Mouse (Mus musculus): ENCODE data around the gene Tmprss2. TPM values are rescaled to one million over a fixed set of nuclear protein-coding genes. Genes with fewer than 3 reads are reported as not detected.
A peak's percentile ranks its signal among the peaks of the same experiment; 100 is the strongest.

Tmprss2 gene
- 0.86 and 0.95 TPM in 2 replicates for polyA plus RNA-seq (2015; fragmentation: Nextera tagmentation; extraction: Ambion mirVana)

GRCm38 (mm10) chr16:97610939-97611338 is at the start of gene Tmprss2:
Gene Tmprss2 (minus strand): TSS chr16:97611195.
- Histone ChIP-seq H3K9ac (peak within 1 kb of the TSS; percentile 54; the same call in 1 of the 2 replicates), H3K9me3 (no peaks in the 10 kb centered on the region), H3K4me3 (peak within 1 kb of the TSS; percentile 41), H3K4me1 (peaks cover 15% of the 10 kb centered on the region), H3K36me3 (no peaks in the 10 kb centered on the region), H3K4me2 (peak within 1 kb of the TSS; percentile 66), H3K27me3 (peaks cover 70% of the 10 kb centered on the region), H3K27ac (no peak within 1 kb of the TSS)
- ATAC-seq (ENCODE audit: insufficient number of reproducible peaks, insufficient read depth, low FRiP score, low TSS enrichment, low read depth): no peak
- whole genome bisulfite sequencing: under 1% methylated on average over 30 of the region's 30 CpGs

GRCm38 (mm10) chr16:97659225-97659658 is 48.2 kb upstream of the Tmprss2 start:
- Histone ChIP-seq H3K9me3 (no peaks in the 10 kb centered on the region), H3K9ac (no peak overlapping the region), H3K36me3 (no peaks in the 10 kb centered on the region), H3K27me3 (no peaks in the 10 kb centered on the region), H3K4me2 (no peak overlapping the region), H3K4me3 (no peak overlapping the region), H3K4me1 (no peaks in the 10 kb centered on the region), H3K27ac (no peak overlapping the region)
- 0 out of 2 replicates have a peak, but pooled peaks have one; percentile 52 for ATAC-seq (ENCODE audit: insufficient number of reproducible peaks, insufficient read depth, low FRiP score, low TSS enrichment, low read depth)
- WGBS: 21% methylated on average over 1 of the region's 1 CpGs

DNA sequence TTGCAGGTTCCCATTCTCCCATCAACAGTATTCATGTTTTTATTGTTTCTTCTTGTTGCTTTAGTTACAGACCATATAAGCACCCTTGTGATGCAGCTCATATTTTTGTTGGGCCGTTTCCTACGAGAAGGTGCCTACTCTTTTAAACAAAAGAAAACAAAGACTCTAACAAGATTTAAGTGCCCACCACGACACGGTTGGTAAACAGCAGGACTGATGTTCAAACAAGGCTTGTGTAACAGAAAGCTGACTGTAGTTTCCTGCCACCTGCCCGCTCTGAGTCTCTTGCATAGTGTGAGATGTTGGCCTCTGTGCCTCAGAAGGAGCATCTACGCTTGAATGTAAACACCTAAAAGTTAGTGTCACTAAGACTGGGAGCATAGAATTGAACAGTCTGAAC is 47.5 kb upstream of the Tmprss2 start:
- 66% methylated on average over 6 of the region's 6 CpGs for WGBS
- no peak overlapping the region for H3K4me3 ChIP-seq
- H3K4me1 ChIP-seq: no peaks in the 10 kb centered on the region
- H3K27ac ChIP-seq: no peak overlapping the region
- no peaks in the 10 kb centered on the region for H3K27me3 ChIP-seq
- no peak overlapping the region for H3K9ac ChIP-seq
- H3K36me3 ChIP-seq: no peaks in the 10 kb centered on the region
- ATAC-seq (ENCODE audit: insufficient number of reproducible peaks, insufficient read depth, low FRiP score, low TSS enrichment, low read depth): no peak
- H3K4me2 ChIP-seq: no peak overlapping the region
- H3K9me3 ChIP-seq: no peaks in the 10 kb centered on the region

GRCm38 (mm10) chr16:97655800-97656199 is 44.8 kb upstream of the Tmprss2 start:
- WGBS: 84% methylated on average over 2 of the region's 2 CpGs
- no peak for ATAC-seq (ENCODE audit: insufficient number of reproducible peaks, insufficient read depth, low FRiP score, low TSS enrichment, low read depth)
- Histone ChIP-seq H3K27me3 (no peaks in the 10 kb centered on the region), H3K4me1 (no peaks in the 10 kb centered on the region), H3K9me3 (no peaks in the 10 kb centered on the region), H3K27ac (no peak overlapping the region), H3K4me3 (no peak overlapping the region), H3K9ac (no peak overlapping the region), H3K36me3 (no peaks in the 10 kb centered on the region), H3K4me2 (no peak overlapping the region)

- no peaks in the 10 kb centered on the region for H3K9me3 ChIP-seq
Observed at GRCm38 (mm10) chr16:97649522-97650188, 38.7 kb upstream of the Tmprss2 start.

DNA sequence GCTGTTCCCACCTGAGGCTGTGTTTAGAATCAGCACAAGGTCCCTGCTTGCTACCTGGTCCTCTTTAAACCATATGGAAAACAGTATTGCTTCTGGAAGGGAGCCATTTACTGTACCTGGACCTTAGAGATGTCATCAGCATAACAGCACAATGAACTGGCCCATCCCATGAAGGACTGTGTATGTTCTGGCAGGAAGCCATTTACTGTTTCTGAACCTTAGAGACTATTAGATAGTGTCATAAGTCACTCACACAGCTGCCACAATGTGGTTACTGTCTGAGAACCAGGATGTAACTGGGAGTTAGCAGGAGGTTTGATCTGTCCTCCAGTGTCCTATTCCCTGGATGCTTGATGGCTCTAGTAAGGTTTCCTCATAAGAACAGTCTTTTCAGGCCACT is 33.7 kb upstream of the Tmprss2 start:
- Histone ChIP-seq H3K27me3 (no peaks in the 10 kb centered on the region), H3K4me3 (no peak overlapping the region), H3K36me3 (no peaks in the 10 kb centered on the region), H3K4me2 (no peak overlapping the region), H3K4me1 (no peaks in the 10 kb centered on the region), H3K27ac (no peak overlapping the region), H3K9ac (no peak overlapping the region), H3K9me3 (no peaks in the 10 kb centered on the region; the same call in 1 of the 2 replicates)
- no peak for ATAC-seq (ENCODE audit: insufficient number of reproducible peaks, insufficient read depth, low FRiP score, low TSS enrichment, low read depth)

More at GRCm38 (mm10) chr16:97649522-97650188, 38.7 kb upstream of the Tmprss2 start:
- 71% methylated on average over 9 of the region's 9 CpGs for WGBS
- no peak for ATAC-seq (ENCODE audit: insufficient number of reproducible peaks, insufficient read depth, low FRiP score, low TSS enrichment, low read depth)
- no peak overlapping the region for H3K27ac ChIP-seq
- H3K4me3 ChIP-seq: no peak overlapping the region
- H3K4me1 ChIP-seq: no peaks in the 10 kb centered on the region
- H3K9ac ChIP-seq: no peak overlapping the region
- H3K27me3 ChIP-seq: no peaks in the 10 kb centered on the region
- H3K4me2 ChIP-seq: no peak overlapping the region
- H3K36me3 ChIP-seq: no peaks in the 10 kb centered on the region

DNA sequence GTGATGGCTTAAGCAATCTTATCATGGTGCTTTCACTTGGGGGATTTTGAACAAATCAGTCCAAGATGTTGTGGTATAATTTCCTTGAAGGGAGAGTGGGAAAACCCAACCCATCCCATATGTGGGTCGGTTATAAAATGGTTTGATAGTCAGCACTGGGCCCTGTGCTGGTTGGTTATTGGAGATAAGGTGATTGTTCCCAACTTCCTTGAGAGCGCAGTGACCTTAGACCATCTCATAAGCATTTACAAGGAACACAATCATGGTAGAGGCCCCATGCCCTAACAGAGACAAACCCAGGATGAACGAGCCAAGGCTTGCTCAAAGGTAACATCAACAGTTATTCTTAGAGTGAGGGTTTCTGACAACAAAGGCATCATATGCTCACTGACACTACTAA is 28.6 kb upstream of the Tmprss2 start:
- Histone ChIP-seq H3K4me1 (no peaks in the 10 kb centered on the region), H3K9me3 (no peaks in the 10 kb centered on the region; the same call in 1 of the 2 replicates), H3K27me3 (no peaks in the 10 kb centered on the region), H3K4me2 (no peak overlapping the region), H3K36me3 (no peaks in the 10 kb centered on the region), H3K4me3 (no peak overlapping the region), H3K27ac (no peak overlapping the region), H3K9ac (no peak overlapping the region)
- no peak for ATAC-seq (ENCODE audit: insufficient number of reproducible peaks, insufficient read depth, low FRiP score, low TSS enrichment, low read depth)
- 82% methylated on average over 3 of the region's 3 CpGs for WGBS

DNA sequence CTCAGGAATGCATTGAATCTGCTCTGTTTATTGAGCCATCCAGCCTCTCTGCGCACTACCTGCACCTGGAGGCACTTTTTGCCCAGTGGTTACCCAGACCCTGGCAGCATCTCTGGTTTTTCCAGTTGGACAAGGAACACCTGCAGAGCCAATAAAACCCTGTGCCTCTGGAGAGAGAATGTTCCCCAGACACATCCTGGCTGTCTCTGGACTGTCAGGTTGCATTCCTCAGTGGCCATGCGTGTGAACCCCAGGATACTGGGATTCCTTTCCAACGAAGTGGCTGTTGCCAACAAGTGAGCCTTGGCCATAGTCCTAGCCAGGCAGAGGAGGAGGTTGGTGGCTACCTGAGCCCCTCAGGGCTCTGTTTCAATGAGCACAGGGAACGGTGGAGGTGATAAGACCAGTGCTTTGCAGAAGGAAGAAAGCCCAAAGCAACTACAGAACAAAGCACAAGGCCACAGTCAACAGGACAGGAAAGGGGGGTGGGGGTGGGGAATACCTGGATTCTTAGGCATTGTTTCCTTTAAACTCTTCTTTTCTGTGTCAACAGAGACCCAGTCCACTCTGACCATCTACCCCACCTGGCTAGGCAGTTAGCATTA is 22.0 kb upstream of the Tmprss2 start:
- H3K36me3 ChIP-seq: no peaks in the 10 kb centered on the region
- H3K27me3 ChIP-seq: no peaks in the 10 kb centered on the region
- no peak overlapping the region for H3K4me2 ChIP-seq
- no peak for ATAC-seq (ENCODE audit: insufficient number of reproducible peaks, insufficient read depth, low FRiP score, low TSS enrichment, low read depth)
- 49% methylated on average over 4 of the region's 4 CpGs for WGBS
- H3K4me3 ChIP-seq: no peak overlapping the region
- no peaks in the 10 kb centered on the region for H3K4me1 ChIP-seq
- H3K9me3 ChIP-seq: no peaks in the 10 kb centered on the region
- no peak overlapping the region for H3K9ac ChIP-seq
- no peak overlapping the region for H3K27ac ChIP-seq

- no peaks in the 10 kb centered on the region for H3K36me3 ChIP-seq
- H3K27ac ChIP-seq: no peak overlapping the region
- no peak overlapping the region for H3K4me2 ChIP-seq
- no peaks in the 10 kb centered on the region for H3K4me1 ChIP-seq
- no peaks in the 10 kb centered on the region for H3K27me3 ChIP-seq
- H3K9me3 ChIP-seq: no peaks in the 10 kb centered on the region
- no peak overlapping the region for H3K4me3 ChIP-seq
- no peak for ATAC-seq (ENCODE audit: insufficient number of reproducible peaks, insufficient read depth, low FRiP score, low TSS enrichment, low read depth)
- no peak overlapping the region for H3K9ac ChIP-seq
- 77% methylated on average over 6 of the region's 6 CpGs for WGBS
Observed at GRCm38 (mm10) chr16:97623166-97623565, 12.2 kb upstream of the Tmprss2 start.

- 58% methylated on average over 2 of the region's 2 CpGs for WGBS
- Histone ChIP-seq H3K27me3 (no peaks in the 10 kb centered on the region), H3K36me3 (no peaks in the 10 kb centered on the region), H3K27ac (no peak overlapping the region), H3K9ac (no peak overlapping the region), H3K4me2 (no peak overlapping the region), H3K9me3 (no peaks in the 10 kb centered on the region), H3K4me1 (no peaks in the 10 kb centered on the region), H3K4me3 (no peak overlapping the region)
- no peak for ATAC-seq (ENCODE audit: insufficient number of reproducible peaks, insufficient read depth, low FRiP score, low TSS enrichment, low read depth)
Observed at GRCm38 (mm10) chr16:97622383-97622889, 11.4 kb upstream of the Tmprss2 start.

GRCm38 (mm10) chr16:97618285-97618684 is 7.3 kb upstream of the Tmprss2 start:
- H3K36me3 ChIP-seq: no peaks in the 10 kb centered on the region
- ATAC-seq (ENCODE audit: insufficient number of reproducible peaks, insufficient read depth, low FRiP score, low TSS enrichment, low read depth): no peak
- H3K9me3 ChIP-seq: no peaks in the 10 kb centered on the region
- no peak overlapping the region for H3K9ac ChIP-seq
- H3K4me3 ChIP-seq: no peak overlapping the region
- no peak overlapping the region for H3K27ac ChIP-seq
- peaks cover 2% of the 10 kb centered on the region; the same call in 1 of the 2 replicates for H3K27me3 ChIP-seq
- WGBS: 62% methylated on average over 2 of the region's 2 CpGs
- H3K4me2 ChIP-seq: no peak overlapping the region
- H3K4me1 ChIP-seq: no peaks in the 10 kb centered on the region

DNA sequence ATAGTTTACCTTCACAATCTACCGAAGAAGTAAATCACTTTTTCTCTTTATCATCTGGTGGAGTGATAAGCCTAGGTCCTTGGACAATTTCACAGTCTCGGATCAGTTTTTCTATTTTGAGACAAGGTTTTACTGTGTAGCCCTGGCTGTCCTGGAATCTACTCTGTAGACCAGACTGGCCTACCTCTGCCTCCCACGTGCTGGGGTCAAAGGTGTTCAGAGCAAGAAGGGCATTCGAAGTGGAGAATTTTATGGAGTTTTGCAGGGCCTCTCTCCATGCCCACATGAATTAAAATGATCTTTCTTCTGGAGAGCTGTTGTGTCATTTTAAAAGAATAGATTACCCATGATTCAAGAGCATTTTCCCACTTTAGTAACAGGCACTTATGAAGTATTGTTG is 1.0 kb upstream of the Tmprss2 start:
- no peak overlapping the region for H3K4me3 ChIP-seq
- no peaks in the 10 kb centered on the region for H3K9me3 ChIP-seq
- no peak overlapping the region for H3K27ac ChIP-seq
- no peak overlapping the region for H3K9ac ChIP-seq
- WGBS: 51% methylated on average over 4 of the region's 4 CpGs
- peaks cover 63% of the 10 kb centered on the region for H3K27me3 ChIP-seq
- no peaks in the 10 kb centered on the region for H3K36me3 ChIP-seq
- ATAC-seq (ENCODE audit: insufficient number of reproducible peaks, insufficient read depth, low FRiP score, low TSS enrichment, low read depth): no peak
- H3K4me1 ChIP-seq: peaks cover 15% of the 10 kb centered on the region
- no peak overlapping the region for H3K4me2 ChIP-seq
